Comparison of ENCODE assay signal across 12 mouse cellular contexts in the genomic region with DNA sequence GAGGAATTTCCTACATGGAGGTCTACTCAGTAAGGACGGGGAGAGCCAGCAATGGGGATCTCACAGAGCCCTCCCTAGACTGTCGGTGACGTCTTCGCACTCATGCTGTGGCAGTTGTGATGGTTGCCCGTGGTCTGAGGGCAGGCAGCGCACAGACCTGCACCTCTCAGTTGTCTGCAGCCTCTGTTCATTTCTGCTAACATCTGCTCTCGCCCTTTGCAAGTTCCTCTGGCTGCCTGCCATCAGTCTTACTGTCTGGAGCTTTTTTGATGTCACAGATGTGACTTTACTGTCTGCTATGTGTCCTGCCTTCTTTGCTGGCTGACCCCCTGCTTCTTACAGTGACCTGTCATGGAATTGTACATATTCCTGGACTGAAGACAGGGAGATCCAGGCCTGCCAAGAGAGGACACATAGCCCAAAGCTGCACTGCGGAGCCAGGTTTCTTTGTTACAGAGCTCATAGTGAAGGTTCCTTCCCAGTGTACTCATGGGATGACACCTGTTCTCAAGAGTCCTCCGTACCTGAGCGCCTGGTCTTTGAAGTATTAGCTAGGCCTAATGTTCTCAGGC. TPM values are rescaled to one million over a fixed set of nuclear protein-coding genes. Genes with fewer than 3 reads are reported as not detected.
DNase-seq lines count a peak whose midpoint lies in the region; ATAC-seq and TF ChIP-seq lines count a peak whose summit lies in the region.
"Had no signal": no experiment of that assay in that cellular context is flagged by ENCODE, and none has a peak within 500 bp of the region (broad histone marks: within the 10 kb centered on the region; RNA-seq: fewer than 3 reads in every experiment).

No protein-coding gene starts in this region.

- no peaks in the 10 kb centered on the region for H3K36me3 ChIP-seq in kidney, embryonic 16.5 days (ENCODE audit: insufficient read depth, low read length)
- H3K36me3 ChIP-seq: midbrain, embryonic 13.5 days had no signal

- H3K4me2 ChIP-seq in kidney, embryonic 16.5 days (replicated peaks; ENCODE audit: low read depth, low read length): no peak overlapping the region
- H3K4me2 ChIP-seq: midbrain, embryonic 13.5 days had no signal

- H3K4me1 ChIP-seq in kidney, embryonic 16.5 days (ENCODE audit: insufficient read depth, low read length): no peaks in the 10 kb centered on the region
- H3K4me1 ChIP-seq: midbrain, embryonic 13.5 days had no signal

- no peaks in the 10 kb centered on the region for H3K9me3 ChIP-seq in kidney, embryonic 16.5 days (ENCODE audit: low read length)
- H3K9me3 ChIP-seq: midbrain, embryonic 13.5 days had no signal

- no peak overlapping the region for H3K4me3 ChIP-seq in kidney, embryonic 16.5 days (ENCODE audit: low read length)
- H3K4me3 ChIP-seq: midbrain, embryonic 13.5 days had no signal

- no peaks in the 10 kb centered on the region for H3K27me3 ChIP-seq in kidney, embryonic 16.5 days (ENCODE audit: insufficient read depth, low read length)
- H3K27me3 ChIP-seq: midbrain, embryonic 13.5 days had no signal

- DNase-seq in kidney, postnatal 10 days: peak; percentile 45
- DNase-seq in NIH3T3 (ENCODE audit: low read depth) (peak; percentile 22), liver (no peak)
- DNase-seq in brain, embryonic 14.5 days (ENCODE audit: low read depth): peak; percentile 31
- DNase-seq in lung, postnatal 10 days: peak; percentile 64
- DNase-seq in left cerebral cortex, adult 8-10 months (ENCODE audit: low spot score in 2 of 2): no peak
- no peak for DNase-seq in frontal cortex, postnatal 10 days (ENCODE audit: low spot score in 2 of 2)

- no peak overlapping the region for H3K9ac ChIP-seq in kidney, embryonic 16.5 days (replicated peaks; ENCODE audit: low read length)
- H3K9ac ChIP-seq: midbrain, embryonic 13.5 days had no signal

- TF ChIP-seq CTCF in brain, embryonic 14.5 days (IDR thresholded peaks at IDR 0.05; ENCODE audit: borderline replicate concordance, extremely low read depth, insufficient read depth, insufficient read length): no peak

- no peak for ATAC-seq in kidney, embryonic 16.5 days (ENCODE audit: low FRiP score, low TSS enrichment)
- ATAC-seq: forebrain, embryonic 16.5 days; intestine, postnatal 0 days; midbrain, embryonic 13.5 days; Patski had no signal

- no peak for TF ChIP-seq POLR2A in brain, embryonic 14.5 days (IDR thresholded peaks at IDR 0.05; ENCODE audit: borderline replicate concordance, extremely low read depth, insufficient read depth, insufficient read length, poor library complexity, severe bottlenecking)

- H3K27ac ChIP-seq in kidney, embryonic 16.5 days (ENCODE audit: low read length): no peak overlapping the region
- H3K27ac ChIP-seq: midbrain, embryonic 13.5 days had no signal

- 74% methylated on average over 10 of the region's 10 CpGs for WGBS in kidney, embryonic 16.5 days

RNA-seq across cellular contexts. Expression of a gene that starts 10.7 kb away (rescaled TPM):
- polyA plus RNA-seq in kidney, embryonic 16.5 days (2015; fragmentation: Nextera tagmentation; extraction: Ambion mirVana): 3.0 and 7.1 TPM in 2 replicates
- 0.88 and 2.7 TPM in 2 replicates for polyA plus RNA-seq in brain, embryonic 14.5 days (2012; rRNA removed)
- total RNA-seq in left cerebral cortex, adult 8-10 months (2022): under 1 TPM; 0.20 to 0.53 (median 0.43) TPM
- polyA plus RNA-seq: forebrain, embryonic 16.5 days; Patski had no signal

RNA-seq across cellular contexts. Expression of a gene that starts 33.5 kb away (rescaled TPM):
- 0.08 and 0.14 TPM in 2 replicates for polyA plus RNA-seq in kidney, embryonic 16.5 days (2015; fragmentation: Nextera tagmentation; extraction: Ambion mirVana)
- 5.6 and 7.2 TPM in 2 replicates for polyA plus RNA-seq in brain, embryonic 14.5 days (2012; rRNA removed)
- total RNA-seq in left cerebral cortex, adult 8-10 months (2022): 100 to 1,000 TPM in 1 of 4 experiments, 10 to 100 TPM in 3; 95.8 to 105 (median 98.8) TPM
- polyA plus RNA-seq: Patski had no signal

Comparison
In these comparisons a context has a peak if more than half of its experiments do, and no peak if none do; other contexts are left out.
1. DNase-seq: peak in kidney, postnatal 10 days (single experiment), NIH3T3 (single experiment), brain, embryonic 14.5 days (single experiment) and lung, postnatal 10 days (single experiment); none in liver (single experiment), left cerebral cortex, adult 8-10 months (0 of 2) and frontal cortex, postnatal 10 days (0 of 2).